Mouse (Mus musculus) CH12.LX (cell line): ENCODE measurements around the gene Bmpr1a. TPM values are rescaled to one million over a fixed set of nuclear protein-coding genes. Genes with fewer than 3 reads are reported as not detected.

Experiments used
- DNase-seq: peaks from one replicate; pipeline ENCODE4 v3.0.0-alpha.2; 2013; ENCODE audit errors: extremely low read depth
- H3K27ac ChIP-seq: 2 replicates; pipeline ENCODE4 v1.5.1; 2012; ENCODE audit warnings: low read depth, mild to moderate bottlenecking, control low read depth, moderate library complexity; ENCODE audit not compliant: insufficient read depth
- H3K27me3 ChIP-seq: replicated peaks from 2 replicates; pipeline ENCODE3; 2012; ENCODE audit warnings: inconsistent platforms
- H3K36me3 ChIP-seq, 2 experiments: replicated peaks in 1 of 2; 2 replicates each; pipeline versions ENCODE3 to v1.6.1; 2012; ENCODE audit warnings: inconsistent platforms in 1 of 2, low read length in 1 of 2, mild to moderate bottlenecking in 1 of 2, mixed read lengths in 1 of 2, moderate library complexity in 1 of 2; ENCODE audit not compliant: control insufficient read depth in 1 of 2, insufficient read depth in 1 of 2
- H3K4me1 ChIP-seq, 2 experiments: 2 replicates each; pipeline ENCODE4 v1.6.1; 2012; ENCODE audit warnings: inconsistent platforms in 1 of 2, moderate library complexity in 1 of 2; ENCODE audit not compliant: insufficient read depth in 2 of 2, control insufficient read depth in 1 of 2
- H3K4me2 ChIP-seq: 2 replicates; pipeline ENCODE4 v1.6.1; 2012; ENCODE audit warnings: low read depth, mild to moderate bottlenecking, control low read depth; ENCODE audit not compliant: poor library complexity, insufficient read depth, severe bottlenecking
- H3K4me3 ChIP-seq, 3 experiments: fragments of 150-350 bp in 1 of 3; sonication (generic) in 1 of 3; replicated peaks in 1 of 3; 2 replicates each; pipeline versions ENCODE3 to v1.5.1; 2011 to 2012; ENCODE audit warnings: low read depth in 2 of 3, low read length in 2 of 3, mild to moderate bottlenecking in 2 of 3, moderate library complexity in 2 of 3, control low read depth in 1 of 3, improper control_type of control experiment in 1 of 3, inconsistent platforms in 1 of 3, mixed read lengths in 1 of 3; ENCODE audit not compliant: poor library complexity in 1 of 3
- H3K79me2 ChIP-seq: replicated peaks from 2 replicates; pipeline ENCODE4 v1.6.1; 2012; ENCODE audit warnings: mild to moderate bottlenecking, moderate library complexity; ENCODE audit not compliant: control insufficient read depth, poor library complexity, insufficient read depth, severe bottlenecking; ENCODE audit errors: extremely low read depth
- H3K9ac ChIP-seq: 2 replicates; pipeline ENCODE4 v1.6.1; 2012; ENCODE audit warnings: low read depth, mild to moderate bottlenecking, control low read depth, moderate library complexity; ENCODE audit not compliant: insufficient read depth
- H3K9me3 ChIP-seq: replicated peaks from 2 replicates; pipeline ENCODE3; 2012; ENCODE audit warnings: low read length, inconsistent platforms, mixed read lengths
- CHD1 ChIP-seq: IDR thresholded peaks from 2 replicates; pipeline ENCODE4 v1.6.1; 2012; ENCODE audit warnings: low read depth, low read length, improper control_type of control experiment, inconsistent platforms
- CHD2 ChIP-seq: IDR thresholded peaks from 2 replicates; pipeline ENCODE4 v1.6.1; 2011; ENCODE audit warnings: low read length, improper control_type of control experiment
- CTCF ChIP-seq, 2 experiments: IDR thresholded peaks in 1 of 2; conservative IDR thresholded peaks in 1 of 2; 2 replicates each; pipeline ENCODE4 v1.5.1; 2011 to 2012; ENCODE audit warnings: low read depth in 2 of 2, low read length in 2 of 2, improper control_type of control experiment in 1 of 2, inconsistent platforms in 1 of 2, mild to moderate bottlenecking in 1 of 2, moderate library complexity in 1 of 2
- E2F4 ChIP-seq: IDR thresholded peaks from 2 replicates; pipeline ENCODE4 v1.6.1; 2011; ENCODE audit warnings: low read depth, low read length, improper control_type of control experiment; ENCODE audit not compliant: insufficient replicate concordance
- ETS1 ChIP-seq: conservative IDR thresholded peaks from 2 replicates; pipeline ENCODE4 v1.6.1; 2012; ENCODE audit warnings: low read depth, mild to moderate bottlenecking, inconsistent platforms, low read length, improper control_type of control experiment, moderate library complexity
- GABPA ChIP-seq: IDR thresholded peaks from 2 replicates; pipeline ENCODE4 v1.6.1; 2012; ENCODE audit warnings: low read depth, low read length, improper control_type of control experiment, inconsistent platforms; ENCODE audit not compliant: insufficient replicate concordance
- HCFC1 ChIP-seq: IDR thresholded peaks from 2 replicates; pipeline ENCODE4 v1.6.1; 2012; ENCODE audit warnings: low read depth, mild to moderate bottlenecking, inconsistent platforms, low read length, improper control_type of control experiment
- IRF4 ChIP-seq: IDR thresholded peaks from 2 replicates; pipeline ENCODE4 v1.6.1; 2014; ENCODE audit warnings: low read depth, mild to moderate bottlenecking, inconsistent platforms, low read length, improper control_type of control experiment
- JUN ChIP-seq: IDR thresholded peaks from 2 replicates; pipeline ENCODE4 v1.6.1; 2011; ENCODE audit warnings: low read depth, mild to moderate bottlenecking, low read length, improper control_type of control experiment, moderate library complexity; ENCODE audit not compliant: insufficient read depth
- KAT2A ChIP-seq: IDR thresholded peaks from 2 replicates; pipeline ENCODE4 v1.6.1; 2012; ENCODE audit warnings: low read length, improper control_type of control experiment, inconsistent platforms; ENCODE audit not compliant: insufficient replicate concordance
- MAFK ChIP-seq: IDR thresholded peaks from 2 replicates; pipeline ENCODE4 v1.6.1; 2011; ENCODE audit warnings: low read length, improper control_type of control experiment; ENCODE audit not compliant: insufficient replicate concordance
- MAX ChIP-seq: IDR thresholded peaks from 2 replicates; pipeline ENCODE4 v1.6.1; 2011; ENCODE audit warnings: low read length, improper control_type of control experiment
- MAZ ChIP-seq: IDR thresholded peaks from 2 replicates; pipeline ENCODE4 v1.6.1; 2012; ENCODE audit warnings: low read depth, mild to moderate bottlenecking, inconsistent platforms, low read length, improper control_type of control experiment, moderate library complexity
- MEF2A ChIP-seq: IDR thresholded peaks from 2 replicates; pipeline ENCODE4 v1.6.1; 2014; ENCODE audit warnings: low read depth, mild to moderate bottlenecking, inconsistent platforms, low read length, improper control_type of control experiment, borderline replicate concordance
- MXI1 ChIP-seq: IDR thresholded peaks from 2 replicates; pipeline ENCODE4 v1.6.1; 2011; ENCODE audit warnings: mild to moderate bottlenecking, low read depth, low read length, improper control_type of control experiment
- MYC ChIP-seq: IDR thresholded peaks from 2 replicates; pipeline ENCODE4 v1.6.1; 2011; ENCODE audit warnings: low read depth, mild to moderate bottlenecking, improper control_type of control experiment, low read length
- NELFE ChIP-seq: IDR thresholded peaks from 2 replicates; pipeline ENCODE4 v1.6.1; 2011; ENCODE audit warnings: low read depth, low read length, improper control_type of control experiment
- NRF1 ChIP-seq: IDR thresholded peaks from 2 replicates; pipeline ENCODE4 v1.6.1; 2014; ENCODE audit warnings: low read depth, mild to moderate bottlenecking, inconsistent platforms, low read length, improper control_type of control experiment, moderate library complexity
- POLR2A ChIP-seq: IDR thresholded peaks from 2 replicates; pipeline ENCODE4 v1.6.1; 2011; ENCODE audit warnings: low read depth, mild to moderate bottlenecking, improper control_type of control experiment, low read length
- POLR2AphosphoS2 ChIP-seq: IDR thresholded peaks from 2 replicates; pipeline ENCODE4 v1.6.1; 2011; ENCODE audit warnings: low read depth, low read length, improper control_type of control experiment
- SIN3A ChIP-seq: IDR thresholded peaks from 2 replicates; pipeline ENCODE4 v1.6.1; 2012; ENCODE audit warnings: low read length, improper control_type of control experiment, inconsistent platforms
- SMC3 ChIP-seq: IDR thresholded peaks from 2 replicates; pipeline ENCODE4 v1.6.1; 2011; ENCODE audit warnings: low read depth, low read length, improper control_type of control experiment
- TBP ChIP-seq: conservative IDR thresholded peaks from 2 replicates; pipeline ENCODE4 v1.6.1; 2011; ENCODE audit warnings: low read depth, low read length, improper control_type of control experiment
- TCF12 ChIP-seq: IDR thresholded peaks from 2 replicates; pipeline ENCODE4 v1.6.1; 2014; ENCODE audit warnings: low read depth, mild to moderate bottlenecking, inconsistent platforms, low read length, improper control_type of control experiment
- ZC3H11A ChIP-seq: IDR thresholded peaks from 2 replicates; pipeline ENCODE4 v1.6.1; 2012; ENCODE audit warnings: low read depth, mild to moderate bottlenecking, inconsistent platforms, low read length, improper control_type of control experiment
- ZMIZ1 ChIP-seq: IDR thresholded peaks from 2 replicates; pipeline ENCODE4 v1.6.1; 2012; ENCODE audit warnings: low read depth, mild to moderate bottlenecking, inconsistent platforms, low read length, improper control_type of control experiment
- ZNF384 ChIP-seq: IDR thresholded peaks from 2 replicates; pipeline ENCODE4 v1.6.1; 2012; ENCODE audit warnings: low read depth, low read length, improper control_type of control experiment, inconsistent platforms
- dilution Hi-C: fragments of 300-500 bp; cut with MboI; formaldehyde crosslinking; loops from 2 replicates; pipeline ENCODE4 v1.14.3; 2020; ENCODE audit warnings: low sequenced_read_pairs; ENCODE audit not compliant: extremely low pct_unique_long_range_greater_than_20kb, extremely low pct_ligation_motif_present
- in situ Hi-C: fragments of 300-500 bp; cut with MboI; formaldehyde crosslinking; loops from 3 replicates; pipeline ENCODE4 v1.14.3; 2019; ENCODE audit warnings: low sequenced_read_pairs, low pct_ligation_motif_present, low pct_unique_long_range_greater_than_20kb, mixed read lengths
- polyA plus RNA-seq: library from polyadenylated mRNA; unstranded; fragments of >175 nt; gene quantifications from 2 replicates; pipeline ENCODE4 v1.2.1, GENCODE M21; 2012; ENCODE audit warnings: low read depth; ENCODE audit not compliant: insufficient read length
- total RNA-seq, 2 experiments: library from RNA; depleted of rRNA; stranded (reverse); fragments of 300-350 nt in 1 of 2; fragments of >200 nt in 1 of 2; gene quantifications; 2 replicates each; pipeline ENCODE4 v1.2.3; 2012 to 2014

Gene Bmpr1a
- total and polyA plus RNA-seq, 3 experiments, result 26.2 to 46.7 (median 30.1) TPM

DNA sequence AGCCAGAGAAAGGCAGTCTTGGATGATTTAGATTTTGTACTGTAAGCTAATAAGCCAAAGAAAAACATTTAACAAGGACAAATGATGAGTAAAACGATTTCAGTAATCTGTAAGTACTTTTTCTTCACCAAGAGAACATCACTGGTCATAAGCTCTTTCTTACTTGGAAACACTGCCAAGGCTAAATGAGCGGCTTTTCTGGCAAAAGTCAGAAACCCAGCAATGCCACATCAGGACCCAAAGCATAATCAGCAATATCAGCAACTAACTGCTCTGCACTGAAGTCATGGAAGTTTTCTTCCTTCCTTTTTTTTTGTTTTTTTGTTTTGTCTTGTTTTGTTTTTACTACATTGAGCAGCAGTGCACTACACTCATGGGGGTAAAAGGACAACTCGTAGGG lies 5.8 kb downstream of the Bmpr1a start:
- no peak for TF ChIP-seq CTCF (conservative IDR thresholded peaks at IDR 0.05 in 1 of 2, IDR thresholded peaks at IDR 0.05 in 1 of 2; ENCODE audit: low read depth in 2 of 2, low read length in 2 of 2)
- no peak for TF ChIP-seq CHD1
- no peak for TF ChIP-seq SMC3
- TF ChIP-seq ETS1, result no peak
- no peak for TF ChIP-seq TCF12
- no peak for TF ChIP-seq E2F4
- no peak for TF ChIP-seq IRF4
- no peak for TF ChIP-seq MYC
- no peak for TF ChIP-seq KAT2A
- no peak for TF ChIP-seq MAZ
- no peak for TF ChIP-seq ZC3H11A
- no peak for TF ChIP-seq GABPA
- TF ChIP-seq JUN, result no peak
- TF ChIP-seq POLR2AphosphoS2, result no peak
- no peak for TF ChIP-seq TBP
- no peak overlapping the region for H3K9ac ChIP-seq
- in situ Hi-C loops, result loop anchor here (10.0 kb wide), 1 partner anchor 53 kb away; no protein-coding TSS in a partner anchor
- no peak for DNase-seq
- H3K4me2 ChIP-seq, result no peak overlapping the region
- dilution Hi-C loops, result no loop called here
- H3K4me3 ChIP-seq, result no peak overlapping the region
- peaks cover 80% of the 10 kb centered on the region for H3K79me2 ChIP-seq
- H3K4me1 ChIP-seq, result peaks cover 6 to 74% of the 10 kb centered on the region in 2 experiments; a peak in 3 of 4 replicates
- H3K9me3 ChIP-seq, result no peaks in the 10 kb centered on the region
- no peaks in the 10 kb centered on the region for H3K27me3 ChIP-seq
- H3K36me3 ChIP-seq, result no peaks in the 10 kb centered on the region
- no peak overlapping the region for H3K27ac ChIP-seq

DNA sequence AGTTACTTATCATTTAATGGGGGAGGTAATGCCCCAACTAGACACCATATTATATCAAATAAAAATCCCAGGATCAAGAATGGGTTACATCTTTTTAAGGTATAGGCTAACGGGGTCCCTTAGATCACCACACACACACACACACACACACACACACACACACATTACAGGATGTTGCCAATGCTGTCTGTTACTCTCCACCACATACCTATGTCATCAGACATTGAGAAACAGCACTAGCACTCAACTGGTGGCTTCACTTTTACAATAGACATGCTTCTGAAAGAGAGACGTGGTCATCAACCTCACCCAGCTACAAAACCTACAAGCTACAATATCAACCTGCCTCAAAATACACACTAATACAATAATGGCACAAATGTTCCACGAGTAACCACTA lies 9.5 kb downstream of the Bmpr1a start:
- dilution Hi-C loops (no loop called here), in situ Hi-C loops (loop anchor here (10.0 kb wide), 1 partner anchor 49 kb away; no protein-coding TSS in a partner anchor)
- no peaks in the 10 kb centered on the region for H3K9me3 ChIP-seq
- H3K79me2 ChIP-seq, result peaks cover 76% of the 10 kb centered on the region
- H3K27me3 ChIP-seq, result no peaks in the 10 kb centered on the region
- DNase-seq, result no peak
- no peak overlapping the region for H3K4me2 ChIP-seq
- H3K27ac ChIP-seq, result no peak overlapping the region
- peaks cover 13 to 92% of the 10 kb centered on the region in 2 experiments for H3K4me1 ChIP-seq
- no peak for TF ChIP-seq MAZ
- TF ChIP-seq MEF2A, result no peak
- no peak for TF ChIP-seq POLR2A
- TF ChIP-seq TCF12, result no peak
- TF ChIP-seq SIN3A, result no peak
- TF ChIP-seq MAX, result no peak
- TF ChIP-seq NRF1, result no peak
- TF ChIP-seq KAT2A, result no peak
- no peak for TF ChIP-seq CHD1
- no peak for TF ChIP-seq CHD2
- TF ChIP-seq HCFC1, result no peak
- TF ChIP-seq ZC3H11A, result no peak
- no peak for TF ChIP-seq MAFK
- no peak for TF ChIP-seq TBP
- no peak for TF ChIP-seq NELFE
- TF ChIP-seq ZMIZ1, result no peak
- no peak for TF ChIP-seq SMC3
- no peak for TF ChIP-seq MXI1
- TF ChIP-seq ZNF384, result no peak
- no peak overlapping the region for H3K9ac ChIP-seq
- no peak overlapping the region for H3K4me3 ChIP-seq
- H3K36me3 ChIP-seq, result peaks cover 0 to 2% of the 10 kb centered on the region in 2 experiments
